Mouse (Mus musculus) bone marrow, adult 2 months (tissue): Measurements from ENCODE around the gene Fpgs.

Experiments used
- CTCF ChIP-seq: fragments of 200-500 bp; IDR thresholded peaks from 2 replicates; pipeline ENCODE4 v1.5.1; 2011; ENCODE audit warnings: low read length, control low read depth; ENCODE audit not compliant: control insufficient read depth, insufficient read depth
- POLR2A ChIP-seq: fragments of 200-500 bp; IDR thresholded peaks from 2 replicates; pipeline ENCODE4 v1.6.1; 2011; ENCODE audit warnings: low read depth, mild to moderate bottlenecking, control low read depth, low read length, borderline replicate concordance; ENCODE audit not compliant: control insufficient read depth

DNA sequence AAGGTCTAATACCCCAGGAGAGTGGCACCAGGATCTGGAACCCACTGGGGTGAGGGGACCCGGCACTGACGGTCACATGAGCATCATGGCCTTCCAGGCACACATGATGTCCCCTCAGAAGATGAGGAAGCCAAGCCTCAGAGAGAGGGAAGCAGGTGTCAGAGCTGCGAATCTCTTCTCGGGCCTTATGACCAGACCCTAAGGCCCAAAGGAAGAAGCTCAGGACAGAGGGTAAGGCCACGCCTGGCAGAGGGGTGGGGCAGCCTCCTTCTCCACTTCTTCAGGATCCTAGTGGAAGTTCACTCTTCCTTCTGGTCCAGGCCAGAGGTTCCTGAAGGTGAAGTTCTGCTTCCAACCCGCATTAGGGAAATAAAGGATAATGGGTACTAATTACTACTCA is 28.8 kb upstream of the Fpgs start:
- TF ChIP-seq POLR2A (no peak), CTCF (no peak)
